Mouse (Mus musculus) embryonic facial prominence, embryonic 11.5 days (tissue): ENCODE data around the gene Cadm2. TPM values are rescaled to one million over a fixed set of nuclear protein-coding genes. Genes with fewer than 3 reads are reported as not detected.
A peak's percentile ranks its signal among the peaks of the same experiment; 100 is the strongest.

Experiments
- ATAC-seq: fragments of 200-750 bp; cut with Nextera tagmentation; replicated peaks from 2 replicates; pipeline ENCODE4 v1.8.0; 2017; ENCODE audit warnings: low read depth; ENCODE audit not compliant: insufficient number of reproducible peaks, low FRiP score, low TSS enrichment
- DNase-seq: peaks from one replicate; pipeline ENCODE4 v3.0.0-alpha.2; 2015; ENCODE audit warnings: low spot score
- H3K27ac ChIP-seq: fragments of 300-500 bp; sonication (generic); replicated peaks from 2 replicates; pipeline ENCODE4 v1.5.1; 2014; ENCODE audit warnings: mild to moderate bottlenecking, low read depth, low read length, control low read depth
- H3K27me3 ChIP-seq: fragments of 300-500 bp; sonication (generic); 2 replicates; pipeline ENCODE4 v1.6.1; 2014; ENCODE audit warnings: mild to moderate bottlenecking, low read length, moderate library complexity, mixed read lengths; ENCODE audit not compliant: control insufficient read depth, insufficient read depth
- H3K36me3 ChIP-seq: fragments of 300-500 bp; sonication (generic); replicated peaks from 2 replicates; pipeline ENCODE4 v1.6.1; 2014; ENCODE audit warnings: low read depth, mild to moderate bottlenecking, low read length, moderate library complexity, mixed read lengths; ENCODE audit not compliant: control insufficient read depth, insufficient read depth
- H3K4me1 ChIP-seq: fragments of 300-500 bp; sonication (generic); 2 replicates; pipeline ENCODE4 v1.6.1; 2014; ENCODE audit warnings: low read length, mixed read lengths; ENCODE audit not compliant: control insufficient read depth, insufficient read depth
- H3K4me2 ChIP-seq: fragments of 300-500 bp; sonication (generic); 2 replicates; pipeline ENCODE4 v1.6.1; 2014; ENCODE audit warnings: low read depth, mild to moderate bottlenecking, control low read depth, low read length, moderate library complexity
- H3K4me3 ChIP-seq: fragments of 300-500 bp; sonication (generic); 2 replicates; pipeline ENCODE4 v1.5.1; 2014; ENCODE audit warnings: low read depth, low read length, control low read depth
- H3K9ac ChIP-seq: fragments of 300-500 bp; sonication (generic); replicated peaks from 2 replicates; pipeline ENCODE4 v1.6.1; 2014; ENCODE audit warnings: mild to moderate bottlenecking, control low read depth, low read length
- H3K9me3 ChIP-seq: fragments of 300-500 bp; sonication (generic); replicated peaks from 2 replicates; pipeline ENCODE4 v1.6.1; 2016; ENCODE audit warnings: mild to moderate bottlenecking, low read length, inconsistent platforms, mixed read lengths; ENCODE audit not compliant: control insufficient read depth
- WGBS: fragments of 180-500 bp; shearing (Covaris S2); extraction: QIAGEN DNeasy Blood & Tissue Kit; methylation state at CpG from one replicate; pipeline ENCODE4 v1.1.7; 2014; 5-methylcytosine and 5-hydroxymethylcytosine counted together
- polyA plus RNA-seq: library from polyadenylated mRNA; unstranded; fragments of >200 nt; fragmentation: Nextera tagmentation; extraction: Ambion mirVana; gene quantifications from 2 replicates; pipeline ENCODE4 v1.2.1, GENCODE M21; 2014

Cadm2 gene
- polyA plus RNA-seq, 1 experiment from 2014 or later, result 0.81 TPM

DNA sequence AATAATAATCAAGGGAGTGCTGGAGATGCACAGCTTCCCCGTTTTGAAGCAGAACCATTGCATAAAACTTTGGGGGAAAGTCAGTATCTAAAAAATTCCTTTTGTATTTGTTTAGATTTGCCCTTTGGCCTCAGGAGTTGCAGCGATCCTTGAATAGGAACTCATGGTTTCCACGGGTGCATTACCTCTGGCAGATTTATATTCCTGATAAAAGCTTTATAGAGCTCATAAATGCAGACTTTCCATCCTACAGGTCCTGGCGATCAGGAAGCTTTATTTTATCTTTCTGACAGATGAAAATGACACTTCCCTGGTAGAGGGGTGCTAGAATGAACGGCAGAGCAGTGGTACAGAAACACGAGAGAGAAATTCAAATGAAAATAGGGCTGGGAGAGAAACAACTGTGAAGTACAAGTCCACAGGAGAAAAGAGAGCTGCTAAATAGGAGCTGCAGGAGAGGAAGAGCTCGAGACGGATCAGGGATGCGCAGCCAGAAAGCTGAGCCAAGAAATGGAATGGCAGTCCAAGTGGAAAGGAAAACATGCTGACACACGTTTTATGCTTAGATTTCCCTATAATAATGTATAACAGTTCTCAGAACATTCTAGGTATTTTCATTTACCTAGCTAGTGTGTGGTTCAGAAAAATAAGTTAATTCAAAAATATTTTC, 274.0 kb downstream of the Cadm2 start:
- H3K4me1 ChIP-seq, result no peaks in the 10 kb centered on the region
- WGBS, result 65% methylated on average over 10 of the region's 10 CpGs
- no peak overlapping the region for H3K9ac ChIP-seq
- H3K4me3 ChIP-seq, result no peak overlapping the region
- no peak overlapping the region for H3K4me2 ChIP-seq
- H3K27ac ChIP-seq, result no peak overlapping the region
- DNase-seq (no peak), ATAC-seq (no peak)
- no peaks in the 10 kb centered on the region for H3K9me3 ChIP-seq
- no peaks in the 10 kb centered on the region for H3K36me3 ChIP-seq
- H3K27me3 ChIP-seq, result no peaks in the 10 kb centered on the region

DNA sequence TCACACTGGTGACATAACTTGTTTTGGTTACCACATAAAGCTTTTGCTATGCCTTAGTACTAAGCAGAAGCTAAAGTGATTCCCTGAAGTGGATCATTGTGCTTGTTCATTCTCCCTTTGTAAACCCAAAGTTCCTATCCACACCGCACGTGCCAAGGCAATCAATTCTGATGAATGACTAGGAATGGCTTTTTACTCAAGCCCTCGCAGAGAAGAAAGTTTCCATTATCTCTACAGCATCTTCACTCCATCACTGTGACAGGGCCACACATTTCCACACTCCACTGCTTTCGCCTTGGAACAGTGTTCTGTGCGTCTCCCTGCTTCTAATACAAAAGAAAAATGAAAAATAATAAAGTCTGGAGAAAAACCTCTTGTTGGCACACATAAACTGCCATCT, 276.5 kb downstream of the Cadm2 start:
- WGBS, result 55% methylated on average over 5 of the region's 5 CpGs
- H3K27ac ChIP-seq, result no peak overlapping the region
- no peaks in the 10 kb centered on the region for H3K9me3 ChIP-seq
- H3K36me3 ChIP-seq, result no peaks in the 10 kb centered on the region
- H3K4me1 ChIP-seq, result no peaks in the 10 kb centered on the region
- H3K27me3 ChIP-seq, result no peaks in the 10 kb centered on the region
- H3K9ac ChIP-seq, result no peak overlapping the region
- no peak overlapping the region for H3K4me2 ChIP-seq
- DNase-seq (no peak), ATAC-seq (no peak)
- H3K4me3 ChIP-seq, result no peak overlapping the region

DNA sequence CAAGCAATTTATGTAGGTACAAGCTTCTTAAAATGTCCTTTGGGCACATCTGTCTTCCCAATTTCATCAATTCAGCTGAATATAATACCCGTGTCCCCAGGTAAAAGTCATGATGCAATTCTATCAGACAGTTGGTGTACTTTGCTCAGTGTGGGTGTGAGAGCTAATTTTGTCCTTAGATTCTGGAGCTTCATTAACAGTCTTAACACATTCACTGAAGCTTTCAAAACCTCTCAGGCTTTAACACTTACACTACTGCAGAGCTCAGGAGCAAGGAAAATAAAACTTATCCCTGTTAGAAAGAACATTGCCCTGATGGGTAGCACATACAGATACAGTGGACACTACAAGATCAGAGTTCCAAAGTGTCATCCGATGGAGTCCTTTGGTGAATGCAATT, 309.7 kb downstream of the Cadm2 start:
- Histone ChIP-seq H3K4me3 (no peak overlapping the region), H3K27me3 (no peaks in the 10 kb centered on the region), H3K9ac (no peak overlapping the region), H3K4me1 (no peaks in the 10 kb centered on the region), H3K9me3 (no peaks in the 10 kb centered on the region), H3K4me2 (no peak overlapping the region), H3K27ac (no peak overlapping the region), H3K36me3 (no peaks in the 10 kb centered on the region)
- 77% methylated on average over 2 of the region's 2 CpGs for WGBS
- DNase-seq, result no peak
- no peak for ATAC-seq

DNA sequence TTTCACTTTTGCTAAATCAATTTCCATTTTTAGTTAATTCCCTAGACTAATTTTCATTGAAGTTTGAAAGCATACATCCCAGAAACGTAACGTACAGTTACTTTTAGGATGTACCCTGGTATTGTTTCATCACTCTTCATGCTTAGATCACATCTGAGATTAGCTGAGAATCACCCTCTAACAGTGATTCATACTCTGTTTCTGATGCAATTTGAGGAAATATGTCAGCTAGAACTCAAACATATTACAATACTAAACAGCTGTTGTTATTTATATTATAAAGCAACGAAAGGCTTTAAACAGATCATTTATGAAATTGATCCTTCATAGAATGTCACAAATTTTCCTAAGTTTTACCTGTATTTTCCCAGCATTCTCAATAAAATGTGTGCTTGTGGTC, 336.0 kb downstream of the Cadm2 start:
- DNase-seq (no peak), ATAC-seq (no peak)
- Histone ChIP-seq H3K9me3 (no peaks in the 10 kb centered on the region), H3K36me3 (no peaks in the 10 kb centered on the region), H3K4me3 (no peak overlapping the region), H3K4me2 (no peak overlapping the region), H3K27me3 (no peaks in the 10 kb centered on the region), H3K27ac (no peak overlapping the region), H3K4me1 (no peaks in the 10 kb centered on the region), H3K9ac (no peak overlapping the region)
- 88% methylated on average over 3 of the region's 3 CpGs for WGBS

DNA sequence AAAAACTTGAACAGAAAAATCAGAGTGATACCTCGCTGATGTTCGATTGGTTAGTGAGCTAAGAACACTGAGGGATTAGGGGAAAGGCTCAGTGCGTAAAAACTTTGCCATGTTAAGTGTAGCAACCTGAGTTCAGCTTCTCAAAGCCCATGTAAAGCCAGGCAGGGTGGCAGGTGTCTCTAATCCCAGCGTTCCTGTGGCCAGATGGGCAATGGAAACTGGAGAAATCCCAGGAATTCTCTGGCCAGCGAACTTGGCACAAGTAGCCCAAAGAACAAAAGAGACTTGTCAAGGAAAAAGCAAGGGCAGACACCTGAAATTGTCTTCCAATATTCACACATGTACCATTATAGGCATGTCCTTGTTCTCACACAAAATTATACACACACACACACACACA, 377.1 kb downstream of the Cadm2 start:
- H3K9me3 ChIP-seq, result no peaks in the 10 kb centered on the region
- no peaks in the 10 kb centered on the region for H3K36me3 ChIP-seq
- no peaks in the 10 kb centered on the region for H3K4me1 ChIP-seq
- whole genome bisulfite sequencing, result 85% methylated on average over 5 of the region's 5 CpGs
- DNase-seq (no peak), ATAC-seq (no peak)
- no peak overlapping the region for H3K4me3 ChIP-seq
- no peak overlapping the region for H3K27ac ChIP-seq
- no peaks in the 10 kb centered on the region for H3K27me3 ChIP-seq
- H3K4me2 ChIP-seq, result no peak overlapping the region
- no peak overlapping the region for H3K9ac ChIP-seq

DNA sequence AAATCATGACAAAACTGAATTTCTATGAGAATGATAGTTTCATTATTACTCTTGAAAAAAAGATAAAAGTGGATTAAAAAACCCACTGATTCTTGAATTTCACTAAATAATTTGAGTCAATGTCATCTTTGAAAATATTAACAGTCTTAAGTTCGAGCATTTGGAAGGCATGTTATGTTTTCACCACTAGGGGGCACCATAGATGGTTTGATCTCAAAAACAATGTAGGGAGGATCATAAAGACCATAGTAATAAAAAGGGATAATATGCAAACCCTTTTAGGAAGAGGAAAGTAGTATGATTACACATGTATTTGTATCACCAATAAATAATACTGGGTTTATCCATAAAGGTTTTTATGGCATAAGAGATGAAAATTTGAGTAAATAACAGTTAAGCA, 385.8 kb downstream of the Cadm2 start:
- WGBS, result 29% methylated on average over 1 of the region's 1 CpGs
- ATAC-seq (no peak), DNase-seq (peak; percentile 56)
- Histone ChIP-seq H3K27me3 (no peaks in the 10 kb centered on the region), H3K9ac (no peak overlapping the region), H3K27ac (no peak overlapping the region), H3K4me2 (no peak overlapping the region), H3K4me1 (no peaks in the 10 kb centered on the region), H3K36me3 (no peaks in the 10 kb centered on the region), H3K9me3 (no peaks in the 10 kb centered on the region), H3K4me3 (no peak overlapping the region)

DNA sequence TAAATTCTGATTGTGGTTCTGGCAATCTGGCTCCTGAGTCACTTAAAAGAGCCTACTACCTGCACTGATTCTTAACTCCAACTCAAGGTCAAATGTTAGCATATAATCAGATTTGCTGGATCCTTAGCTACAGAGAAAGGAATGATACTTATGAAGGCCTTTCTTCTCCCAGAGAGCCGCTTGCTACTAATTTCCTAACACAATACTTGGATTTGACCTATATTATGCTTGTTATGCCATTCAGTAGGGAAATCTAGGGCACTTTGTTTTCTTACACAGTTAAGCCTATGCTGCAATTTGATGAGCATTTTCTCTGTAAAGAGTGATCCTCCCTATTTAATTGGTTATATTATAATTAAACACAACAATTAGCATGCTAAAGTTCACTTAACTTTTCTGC, 394.0 kb downstream of the Cadm2 start:
- no peaks in the 10 kb centered on the region for H3K36me3 ChIP-seq
- H3K4me2 ChIP-seq, result no peak overlapping the region
- no peaks in the 10 kb centered on the region for H3K4me1 ChIP-seq
- no peaks in the 10 kb centered on the region for H3K9me3 ChIP-seq
- H3K9ac ChIP-seq, result no peak overlapping the region
- no peak overlapping the region for H3K27ac ChIP-seq
- 83% methylated on average over 1 of the region's 1 CpGs for WGBS
- no peak for ATAC-seq
- H3K27me3 ChIP-seq, result no peaks in the 10 kb centered on the region
- H3K4me3 ChIP-seq, result no peak overlapping the region
- DNase-seq, result no peak

DNA sequence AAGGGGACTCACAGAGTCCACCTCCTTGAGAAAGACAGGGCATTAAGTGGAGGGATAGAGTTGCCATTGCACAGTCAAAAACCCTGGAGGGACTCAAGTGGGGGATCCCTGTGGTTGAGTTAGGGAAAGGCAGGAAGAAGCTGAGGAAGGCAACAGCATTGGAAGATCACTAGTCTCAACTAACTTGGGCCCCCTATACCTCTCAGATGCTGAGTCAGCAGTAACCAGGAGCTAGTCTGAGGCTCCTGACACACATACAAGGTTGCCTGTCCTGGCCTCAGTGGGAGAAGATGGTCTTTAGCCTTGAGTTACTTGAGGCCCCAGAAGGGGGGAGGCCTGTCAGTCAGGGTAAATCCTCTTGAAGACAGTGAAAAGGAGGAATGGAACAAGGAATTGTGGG, 417.4 kb downstream of the Cadm2 start:
- Histone ChIP-seq H3K4me3 (no peak overlapping the region), H3K9me3 (no peaks in the 10 kb centered on the region), H3K9ac (no peak overlapping the region), H3K27me3 (no peaks in the 10 kb centered on the region), H3K4me2 (no peak overlapping the region), H3K4me1 (no peaks in the 10 kb centered on the region), H3K27ac (no peak overlapping the region), H3K36me3 (no peaks in the 10 kb centered on the region)
- no peak for ATAC-seq
- no peak for DNase-seq
